Mouse (Mus musculus) left cerebral cortex, adult 11 months (tissue): ENCODE data around the gene Jmjd6.
A peak's percentile ranks its signal among the peaks of the same experiment; 100 is the strongest.

Source experiments
- DNase-seq: peaks from one replicate; pipeline ENCODE4 v3.0.0; 2022; ENCODE audit warnings: low spot score

Gene Jmjd6

DNA sequence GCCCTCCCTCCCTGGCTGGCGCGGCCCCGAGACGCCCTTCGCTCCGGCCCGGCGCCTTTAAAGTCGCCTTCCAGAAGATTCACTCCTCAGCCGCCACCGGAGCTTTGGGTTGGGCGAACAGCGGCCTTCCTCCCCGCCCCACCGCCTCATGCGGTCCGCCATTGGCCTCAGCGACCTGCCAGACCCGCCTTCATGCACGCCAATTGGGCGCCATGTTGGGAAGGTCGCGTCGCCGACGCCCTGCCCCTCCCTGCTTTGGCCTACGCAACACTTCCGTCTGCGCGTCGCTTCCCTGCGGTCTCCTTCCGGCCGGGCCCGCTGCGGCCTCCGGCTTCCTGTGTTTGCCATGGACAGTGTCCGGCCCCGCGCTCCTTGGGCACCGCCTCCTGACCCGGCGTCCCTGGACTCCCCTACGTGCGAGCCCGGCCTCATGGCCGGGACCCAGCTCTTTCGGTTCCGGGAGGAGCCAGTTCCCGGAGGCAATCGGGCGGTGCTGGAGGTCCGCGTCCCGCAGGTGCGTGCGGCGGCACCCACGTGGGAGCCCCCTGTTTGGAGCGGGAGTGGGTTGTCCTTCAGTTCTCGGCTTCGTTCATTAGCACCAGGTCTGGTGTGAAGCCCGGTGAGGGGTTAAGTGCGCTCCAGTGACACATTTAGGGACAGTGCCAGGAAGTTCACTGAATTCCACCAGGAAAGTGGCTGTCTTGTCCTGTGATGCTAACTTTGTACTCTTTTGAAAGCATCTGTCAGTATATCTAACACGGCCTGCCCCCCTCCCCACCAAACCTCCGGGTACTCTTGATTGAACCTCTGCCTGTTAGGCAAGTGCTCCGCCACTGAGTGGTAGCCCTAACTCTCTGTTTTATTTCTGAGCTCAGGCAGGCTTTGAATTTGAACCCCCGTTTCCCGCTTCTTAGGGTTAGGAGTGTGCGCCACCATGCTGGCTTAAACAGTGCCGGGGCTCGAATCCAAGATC is at the start of gene Jmjd6, which contains the start of gene Mettl23:
Gene Jmjd6 (minus strand): TSS at position 189 of the 973 bp plus-strand sequence.
Gene Mettl23 (plus strand): TSS at position 18 of the 973 bp plus-strand sequence.
- DNase-seq = peak; percentile 98

DNA sequence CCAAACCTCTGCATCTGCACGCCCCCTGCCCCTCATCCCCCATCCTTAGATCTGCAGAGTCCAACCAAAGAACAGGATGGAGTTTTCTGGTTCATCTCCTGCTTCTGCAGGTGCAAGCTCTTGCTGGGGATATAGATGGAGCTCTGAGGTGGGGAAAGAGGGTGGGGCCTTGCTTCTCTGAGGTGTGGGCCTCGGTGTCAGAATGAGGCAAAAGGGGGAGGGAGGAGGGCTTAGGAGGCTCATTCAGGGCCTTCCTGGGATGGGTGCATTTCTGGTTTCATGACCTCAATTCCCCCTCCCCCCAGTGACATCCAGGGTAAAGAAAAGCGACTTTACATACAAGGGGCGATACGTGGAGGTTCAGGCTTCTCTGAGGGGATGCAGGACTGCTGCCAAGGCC is 43.9 kb upstream of the Jmjd6 start:
- DNase-seq = no peak

DNA sequence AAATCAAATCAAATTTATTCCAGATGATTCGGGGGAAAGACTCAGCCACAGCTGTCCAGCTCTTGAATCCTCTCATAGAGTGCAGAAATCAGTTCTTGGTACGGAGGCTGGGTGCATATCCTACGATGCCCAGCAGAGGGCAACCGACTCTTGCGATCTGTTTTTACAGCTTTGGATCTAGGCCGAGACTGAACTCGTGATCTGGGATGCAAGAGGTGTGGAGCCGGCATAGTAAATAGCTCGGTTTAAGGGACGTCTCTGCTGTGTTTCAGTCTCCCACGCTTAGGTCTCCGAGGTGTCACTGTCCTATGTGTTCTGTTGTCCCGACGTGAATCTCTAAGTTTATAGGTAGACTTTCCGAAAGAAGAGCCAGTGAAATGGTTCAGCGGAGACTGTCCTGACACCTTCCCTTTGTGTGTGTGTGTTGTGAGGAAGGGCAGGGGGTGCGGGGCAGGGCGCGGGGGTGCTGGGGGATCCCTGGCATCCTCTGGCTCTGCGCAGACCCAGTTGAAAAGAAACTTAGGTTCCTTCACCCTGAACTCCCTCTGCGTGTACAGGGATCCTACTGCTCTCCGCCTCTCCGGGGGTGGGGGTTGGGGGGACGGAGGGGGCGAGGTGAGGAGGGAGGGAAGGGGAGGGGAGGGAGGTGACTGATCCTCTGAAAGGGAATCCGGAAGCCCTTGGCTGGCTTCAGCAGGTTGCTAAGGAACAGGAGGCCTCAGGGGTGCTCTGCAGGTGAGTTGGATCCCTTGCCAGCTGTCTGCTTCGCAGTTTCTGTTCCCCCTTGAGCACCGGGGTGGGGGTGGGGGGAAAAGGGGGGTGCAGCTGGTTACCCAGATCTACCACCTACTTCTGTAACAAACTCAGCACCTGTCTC is 42.3 kb upstream of the Jmjd6 start:
- DNase-seq = peak; percentile 63

DNA sequence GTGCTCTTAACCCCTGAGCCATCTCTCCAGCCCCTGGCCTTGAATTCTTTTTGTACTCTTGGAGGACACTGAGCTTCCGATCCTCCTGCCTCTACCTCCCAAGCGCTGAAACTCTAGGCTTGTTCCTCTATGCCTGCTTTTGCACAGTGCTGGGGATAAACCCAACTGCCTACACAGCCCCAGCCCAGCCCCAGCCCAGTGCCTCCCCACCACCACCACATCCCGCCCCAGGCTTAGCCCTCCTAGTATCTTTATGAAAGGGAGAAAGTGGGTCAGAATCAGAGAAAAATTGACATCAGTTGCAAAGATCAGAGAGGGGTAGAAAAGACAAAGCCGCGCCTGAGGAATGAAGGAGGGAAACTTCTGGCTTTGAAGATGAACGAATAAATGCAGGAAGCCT is 40.8 kb upstream of the Jmjd6 start:
- no peak for DNase-seq

DNA sequence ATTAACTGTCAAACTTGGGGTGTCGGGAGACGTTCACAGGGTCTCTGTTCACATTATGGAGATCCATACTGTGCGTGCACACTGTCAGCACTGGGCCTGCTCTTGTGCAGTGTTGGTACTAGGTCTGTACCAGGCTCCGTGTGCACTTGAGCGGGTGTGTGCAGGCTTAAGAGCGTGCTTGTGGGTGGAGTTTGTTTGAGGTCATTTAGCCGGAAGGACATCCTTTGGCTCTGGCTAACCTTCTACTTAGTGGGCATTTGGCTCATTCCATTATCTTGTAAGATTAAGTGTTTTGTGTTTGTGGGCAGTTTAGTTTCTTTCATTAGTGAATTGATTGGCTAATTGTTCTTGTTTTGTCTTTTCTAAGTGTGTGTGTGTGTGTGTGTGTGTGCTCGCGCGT is 39.2 kb upstream of the Jmjd6 start:
- DNase-seq = no peak

DNA sequence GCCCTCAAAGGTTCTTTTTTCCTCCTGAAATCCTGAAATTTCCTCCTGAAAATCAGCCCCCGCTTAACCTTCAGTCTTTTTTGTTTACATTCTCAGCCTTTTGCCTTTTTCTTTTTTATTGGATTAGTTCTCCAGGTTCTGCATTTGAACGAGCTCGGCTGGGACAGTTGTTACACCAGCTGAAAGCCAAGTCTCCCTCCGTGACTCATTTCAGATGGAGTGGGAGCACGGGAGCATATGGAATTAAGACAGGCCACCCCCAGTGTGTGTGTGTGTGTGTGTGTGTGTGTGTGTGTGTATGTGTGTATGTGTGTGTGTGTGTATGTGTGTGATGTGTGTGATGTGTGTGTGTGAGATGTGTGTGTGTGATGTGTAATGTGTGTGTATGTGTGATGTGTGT is 38.2 kb upstream of the Jmjd6 start:
- DNase-seq = no peak

DNA sequence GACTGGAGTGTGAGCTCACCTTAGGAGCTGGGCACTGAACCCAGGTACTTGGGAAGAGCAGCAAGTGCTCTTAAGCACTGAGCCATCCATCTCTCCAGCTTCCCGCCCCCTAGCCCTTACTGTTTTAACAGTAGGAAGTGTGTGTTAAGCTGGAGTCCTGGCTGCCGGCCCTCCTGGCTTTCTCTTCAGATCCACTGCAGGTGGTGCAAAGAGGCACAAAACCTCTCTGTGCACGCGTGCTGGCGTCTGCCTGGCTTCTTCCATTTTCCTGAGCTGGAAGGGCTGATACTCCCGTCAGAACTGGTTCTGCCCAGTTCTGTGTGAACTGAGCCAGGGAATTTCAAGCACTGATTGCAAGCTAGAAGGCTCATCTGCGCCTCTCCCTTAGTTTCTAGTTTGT is 37.6 kb upstream of the Jmjd6 start:
- no peak for DNase-seq

DNA sequence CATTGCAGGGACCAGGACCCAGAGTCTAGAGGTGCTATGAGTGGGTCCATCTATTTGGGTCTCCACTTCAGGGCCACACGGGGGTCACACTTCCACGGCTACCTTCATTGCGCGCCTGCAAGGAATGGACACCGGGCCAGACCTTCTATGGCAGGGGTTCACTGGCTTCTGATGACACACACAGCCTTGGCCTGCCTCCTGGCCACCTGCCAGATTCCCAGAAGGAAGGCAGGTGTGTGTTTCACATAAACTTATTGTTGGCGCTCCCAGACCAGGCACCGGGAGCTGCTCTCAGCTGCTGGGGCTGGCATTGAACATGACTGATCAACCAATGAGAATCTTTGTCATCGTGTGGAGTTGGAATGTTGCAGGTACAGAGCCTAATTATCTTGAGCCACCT is 35.2 kb upstream of the Jmjd6 start:
- DNase-seq = no peak

DNA sequence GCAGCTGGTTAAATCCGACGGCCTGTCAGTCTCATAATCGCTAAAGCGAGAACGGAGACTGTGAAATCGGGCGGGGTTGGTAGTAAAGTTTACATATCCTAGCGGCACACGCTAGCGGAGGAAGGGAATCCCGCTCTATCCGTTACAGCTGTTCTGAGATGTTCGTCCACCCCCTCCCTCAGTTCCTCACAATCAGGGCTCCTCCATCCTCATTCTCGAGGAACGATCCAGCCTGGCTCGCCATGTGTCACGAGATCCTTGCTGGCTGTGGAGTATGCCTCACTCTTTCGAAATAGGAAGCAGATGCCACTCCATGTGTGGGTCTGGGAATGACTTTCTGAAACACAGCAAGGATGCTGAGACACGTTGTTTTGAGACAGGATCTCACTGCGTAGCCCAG is 30.7 kb upstream of the Jmjd6 start:
- no peak for DNase-seq

DNA sequence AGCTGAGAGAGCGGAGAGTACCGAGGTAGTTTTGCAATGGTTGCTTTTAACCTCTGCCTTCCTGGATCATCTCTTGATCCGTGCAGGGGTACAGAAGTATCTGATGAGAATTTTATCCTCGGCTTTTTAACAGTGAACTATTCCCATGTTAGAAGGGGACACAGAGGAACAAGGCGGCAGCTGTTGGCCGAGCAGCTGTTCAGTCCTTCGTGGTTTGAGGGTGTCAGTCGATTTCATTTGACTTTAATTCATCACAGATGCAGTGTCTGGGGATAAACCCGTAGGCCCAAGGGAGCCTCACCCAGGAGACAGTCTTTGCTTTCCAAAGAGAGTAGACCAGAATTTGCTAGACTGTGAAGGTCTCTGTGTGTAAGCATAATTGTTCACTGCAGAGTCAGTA is 28.3 kb upstream of the Jmjd6 start:
- no peak for DNase-seq

DNA sequence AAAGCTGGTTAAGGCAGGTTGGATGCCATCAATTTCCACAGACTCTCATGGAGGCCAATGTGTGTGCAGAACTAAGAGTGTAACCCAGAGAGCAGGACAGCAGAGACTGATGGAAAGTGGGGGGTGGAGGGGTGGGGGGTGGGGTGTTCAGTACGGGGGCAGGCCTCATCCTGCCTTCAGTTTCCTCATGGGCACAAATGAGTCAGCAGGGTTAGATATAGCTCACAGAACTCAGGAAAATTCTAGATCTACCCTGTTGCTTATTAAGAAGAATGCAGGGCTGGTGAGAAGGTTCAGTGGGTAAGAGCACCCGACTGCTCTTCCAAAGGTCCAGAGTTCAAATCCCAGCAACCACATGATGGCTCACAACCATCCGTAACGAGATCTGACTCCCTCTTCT is 26.4 kb upstream of the Jmjd6 start:
- no peak for DNase-seq

DNA sequence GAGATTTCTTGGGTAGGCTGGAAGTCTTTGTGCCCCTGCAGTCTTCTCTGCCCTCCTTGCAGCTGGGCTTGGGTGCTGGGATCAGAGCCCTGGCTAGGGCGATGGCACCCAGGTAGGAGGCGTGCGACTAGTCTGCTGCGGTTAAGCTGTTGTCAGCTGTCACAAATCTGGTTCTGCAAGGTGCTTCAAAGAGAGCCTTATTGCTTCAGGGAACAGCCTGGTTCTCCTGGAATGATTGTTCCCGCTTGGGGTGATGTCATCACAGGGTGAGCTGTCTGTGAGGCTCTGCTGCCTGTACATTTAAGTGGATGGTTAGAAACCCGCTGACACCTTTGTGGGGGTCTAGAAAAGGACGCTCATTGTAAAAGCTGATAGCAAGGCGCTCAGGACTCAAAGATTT is 26.0 kb upstream of the Jmjd6 start:
- no peak for DNase-seq

DNA sequence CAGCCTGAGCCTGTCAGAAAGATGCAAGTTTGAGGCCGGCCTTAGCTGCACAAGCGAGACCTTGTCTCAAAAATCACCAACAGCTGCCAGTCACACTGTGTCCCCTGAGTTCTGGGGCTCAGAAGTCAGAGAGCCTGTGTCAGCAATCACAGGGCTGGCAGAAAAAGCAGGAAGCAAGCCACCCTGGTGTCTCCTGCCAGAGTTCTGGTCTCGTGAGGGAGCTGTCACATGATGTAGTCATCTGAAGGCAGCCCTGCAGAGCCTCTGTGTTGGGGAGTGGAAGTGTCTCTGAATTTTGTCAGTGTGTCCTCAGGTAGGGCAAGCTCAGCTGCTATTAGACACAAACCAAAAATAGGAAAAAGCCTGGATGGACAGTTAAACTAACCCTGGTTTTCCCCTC is 24.9 kb upstream of the Jmjd6 start:
- DNase-seq = no peak

DNA sequence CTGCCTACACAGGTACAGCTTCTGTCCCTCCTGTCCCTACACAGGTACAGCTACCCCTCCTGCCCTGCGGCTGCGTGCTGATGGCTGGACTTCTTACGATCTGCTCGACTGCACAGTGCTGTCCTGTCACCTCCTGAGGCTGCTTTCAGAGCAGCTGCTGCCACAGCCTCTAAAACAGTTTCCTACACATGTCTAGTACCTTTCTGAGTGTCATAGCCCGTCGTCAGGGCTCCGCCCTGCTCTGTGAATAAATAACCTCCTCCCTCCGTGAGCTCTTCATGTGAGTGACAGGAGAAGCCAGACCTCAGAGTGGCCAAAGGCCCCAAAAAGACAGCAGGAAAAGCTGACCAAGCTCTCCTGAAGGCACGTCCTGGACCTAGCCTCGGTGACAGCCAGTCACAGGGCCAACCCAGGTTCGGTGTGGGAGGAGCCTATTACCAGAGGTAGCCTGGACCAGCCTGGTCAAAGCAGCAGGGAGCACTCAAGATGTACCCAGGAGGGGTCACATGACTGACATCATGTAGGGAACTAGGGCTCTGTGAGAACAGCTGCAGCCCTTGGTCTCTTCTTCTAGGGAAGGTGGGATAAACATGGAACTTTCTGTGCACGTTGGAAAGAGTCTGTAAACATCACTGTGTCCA is 22.8 kb upstream of the Jmjd6 start:
- DNase-seq = no peak

DNA sequence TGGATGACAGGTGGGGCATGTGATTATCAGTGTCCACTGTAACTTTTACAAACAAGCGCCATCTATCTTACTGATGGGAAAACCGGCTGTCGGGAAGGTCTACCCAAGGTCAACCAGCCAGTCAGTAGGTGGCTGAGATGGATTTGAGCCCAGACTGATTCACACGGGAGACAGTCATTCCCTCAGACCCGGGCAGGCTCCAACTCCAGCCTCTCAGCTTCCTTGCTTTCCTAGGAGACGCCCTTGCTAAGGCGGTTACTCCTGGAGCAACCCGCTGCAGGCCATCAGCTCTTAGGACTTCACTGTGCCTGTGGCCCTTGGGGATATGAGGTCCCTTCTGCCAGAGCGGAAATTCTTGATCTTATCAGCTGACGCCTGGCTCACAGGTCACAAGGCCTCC is 21.2 kb upstream of the Jmjd6 start:
- DNase-seq = no peak

DNA sequence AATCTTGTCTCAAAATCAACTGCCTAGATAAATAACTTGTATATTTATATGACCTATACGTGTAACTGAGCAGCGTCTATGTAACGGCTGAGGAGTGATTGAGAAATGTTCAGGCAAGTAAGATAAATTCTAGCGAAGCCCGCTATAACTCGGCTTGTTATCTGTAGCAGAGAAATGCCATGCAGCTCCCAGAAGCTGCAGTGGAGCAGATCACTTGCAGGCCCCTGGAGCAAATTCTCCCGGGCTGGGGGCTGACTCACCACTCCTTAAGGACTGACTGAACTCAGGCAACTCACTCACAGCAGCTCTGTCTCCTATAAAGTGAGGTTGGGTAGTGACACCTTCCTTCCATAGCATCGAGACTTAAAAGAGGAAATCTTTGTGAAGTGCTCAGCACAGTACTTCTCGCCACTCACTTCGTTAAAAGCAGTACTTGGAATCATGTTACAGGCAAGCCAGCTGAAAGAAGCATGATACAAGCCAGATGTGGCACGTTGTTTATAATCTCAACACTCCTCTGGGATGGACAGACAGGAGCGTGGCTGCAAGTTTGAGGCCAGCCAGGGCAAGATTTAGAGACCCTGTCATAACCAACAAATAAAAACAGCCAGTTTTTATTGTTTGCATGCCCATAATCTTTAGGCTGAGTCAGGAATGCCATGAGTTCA is 14.1 kb upstream of the Jmjd6 start:
- DNase-seq = no peak

DNA sequence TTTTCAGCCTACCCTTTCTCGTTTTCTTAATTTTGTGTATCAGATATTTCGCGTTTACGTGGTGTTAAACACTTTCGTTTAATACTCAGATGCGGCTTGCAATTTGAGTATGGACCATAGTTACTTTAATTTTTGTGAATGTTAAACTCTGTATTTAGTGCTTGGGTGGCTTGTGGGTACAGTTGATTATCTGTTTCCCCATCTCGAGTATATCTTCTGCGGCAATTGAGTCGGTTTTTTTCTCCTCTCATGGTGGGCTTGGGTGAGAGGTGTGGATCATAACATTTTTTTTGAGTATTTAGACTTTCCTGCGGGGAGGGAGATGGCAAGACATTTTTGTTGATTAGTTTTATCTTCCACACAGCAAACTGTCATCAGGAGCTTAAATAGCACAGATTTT is 11.0 kb upstream of the Jmjd6 start:
- no peak for DNase-seq

DNA sequence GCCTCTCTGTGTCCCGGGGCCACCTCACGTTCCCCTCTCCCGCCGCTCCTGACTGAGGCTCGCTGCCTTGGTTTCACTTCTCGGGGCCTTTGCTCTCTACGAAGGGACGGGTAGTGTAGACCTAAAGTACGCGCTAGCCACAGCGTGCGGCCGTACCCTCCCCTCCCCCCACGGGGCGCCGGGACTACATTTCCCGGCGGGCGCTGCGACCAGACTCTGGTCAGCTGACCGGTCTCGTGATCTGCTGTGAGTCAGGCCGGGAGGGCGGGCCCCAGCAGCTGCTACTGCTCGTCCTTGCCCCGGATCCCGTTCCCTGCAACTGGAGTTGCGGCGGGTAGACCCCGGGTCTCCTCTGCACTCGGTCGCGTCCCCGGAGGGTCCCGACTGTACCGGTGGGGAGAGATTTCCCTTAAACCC is 10.3 kb upstream of the Jmjd6 start:
- DNase-seq = peak; percentile 96

DNA sequence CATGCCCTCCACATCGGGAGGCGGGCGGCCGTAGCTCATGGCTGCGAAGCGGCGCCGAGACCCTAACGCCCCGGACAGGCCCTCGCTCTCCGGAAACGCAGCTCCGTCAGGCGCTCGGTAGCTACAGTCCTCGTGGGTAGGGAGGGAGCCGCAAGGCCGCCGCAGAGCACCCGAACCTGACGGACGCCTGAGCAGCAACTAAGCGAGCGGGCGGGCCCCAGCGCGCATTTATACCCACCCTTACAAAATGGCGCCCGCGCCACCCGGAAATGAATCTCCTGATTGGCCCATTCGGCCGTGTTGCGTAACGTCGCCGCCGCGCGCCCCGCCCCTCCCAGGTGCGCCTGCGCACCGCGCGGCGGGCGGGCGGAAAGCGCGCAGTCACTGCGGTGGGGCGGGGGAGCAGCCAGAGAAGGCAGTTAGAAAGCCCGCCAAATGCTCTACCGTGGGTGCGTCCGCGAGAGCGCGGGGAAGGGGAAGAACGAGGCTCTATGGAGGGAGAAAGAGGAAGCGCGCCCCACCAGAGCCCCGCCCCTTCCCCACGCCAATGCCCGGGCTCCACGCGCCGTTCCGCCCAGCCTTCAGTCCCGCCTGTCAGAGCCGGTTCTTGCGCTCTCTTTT is 9.8 kb upstream of the Jmjd6 start, which contains the start of gene Srsf2:
Gene Srsf2 (minus strand): TSS at position 204 of the 621 bp plus-strand sequence.
- DNase-seq = peak; percentile 97

DNA sequence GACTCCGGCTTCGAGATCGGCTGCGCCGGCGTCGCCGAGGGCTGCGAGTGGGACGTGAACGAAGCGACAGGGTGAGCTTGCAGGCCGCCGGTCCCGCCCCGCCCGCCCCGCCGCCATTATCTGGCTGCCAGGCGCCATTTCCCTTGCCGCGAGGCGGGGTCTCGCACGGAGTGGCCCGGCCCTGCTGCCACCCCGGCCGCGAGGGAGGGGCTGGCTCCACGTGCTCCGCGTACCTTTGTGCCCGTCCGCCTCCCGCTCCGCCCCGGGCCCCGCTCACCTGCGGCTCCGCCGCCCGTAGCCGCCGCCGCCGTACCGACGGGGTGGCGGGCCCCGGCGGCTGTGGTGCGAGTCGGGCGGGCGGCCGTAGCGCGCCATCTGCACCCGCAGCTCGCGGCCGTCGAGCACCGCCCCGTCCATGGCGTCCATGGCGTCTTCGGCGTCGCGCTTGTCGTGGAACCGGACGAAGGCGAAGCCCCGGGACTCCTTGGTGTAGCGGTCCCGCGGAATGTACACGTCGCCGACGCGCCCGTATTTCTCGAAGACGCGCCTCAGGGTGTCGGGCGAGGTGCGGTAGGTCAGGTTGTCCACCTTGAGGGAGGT is 9.1 kb upstream of the Jmjd6 start, which contains the start of gene Mfsd11:
Gene Mfsd11 (plus strand): TSS at position 150 of the 600 bp plus-strand sequence.
- DNase-seq = peak; percentile 59
